Mouse (Mus musculus) activated CD4-positive, CD25-positive, alpha-beta regulatory T cell, adult 4 months (primary cell): Measurements from ENCODE around the gene Amer3. TPM values are rescaled to one million over a fixed set of nuclear protein-coding genes. Genes with fewer than 3 reads are reported as not detected.
"Not testable (repeated sequence)": the region's sequence is repeated elsewhere in the genome, so short reads cannot be mapped to it uniquely, and the experiment has no call there.

Experiments used
- ATAC-seq: one replicate; pipeline ENCODE4 v1.8.0; 2017
- polyA plus RNA-seq, 2 experiments: library from polyadenylated mRNA; unstranded; fragments of 100-300 nt; shearing (Covaris generic); gene quantifications; one replicate each; pipeline ENCODE4 v1.2.1; 2017

Amer3 gene
- not detected for polyA plus RNA-seq

DNA sequence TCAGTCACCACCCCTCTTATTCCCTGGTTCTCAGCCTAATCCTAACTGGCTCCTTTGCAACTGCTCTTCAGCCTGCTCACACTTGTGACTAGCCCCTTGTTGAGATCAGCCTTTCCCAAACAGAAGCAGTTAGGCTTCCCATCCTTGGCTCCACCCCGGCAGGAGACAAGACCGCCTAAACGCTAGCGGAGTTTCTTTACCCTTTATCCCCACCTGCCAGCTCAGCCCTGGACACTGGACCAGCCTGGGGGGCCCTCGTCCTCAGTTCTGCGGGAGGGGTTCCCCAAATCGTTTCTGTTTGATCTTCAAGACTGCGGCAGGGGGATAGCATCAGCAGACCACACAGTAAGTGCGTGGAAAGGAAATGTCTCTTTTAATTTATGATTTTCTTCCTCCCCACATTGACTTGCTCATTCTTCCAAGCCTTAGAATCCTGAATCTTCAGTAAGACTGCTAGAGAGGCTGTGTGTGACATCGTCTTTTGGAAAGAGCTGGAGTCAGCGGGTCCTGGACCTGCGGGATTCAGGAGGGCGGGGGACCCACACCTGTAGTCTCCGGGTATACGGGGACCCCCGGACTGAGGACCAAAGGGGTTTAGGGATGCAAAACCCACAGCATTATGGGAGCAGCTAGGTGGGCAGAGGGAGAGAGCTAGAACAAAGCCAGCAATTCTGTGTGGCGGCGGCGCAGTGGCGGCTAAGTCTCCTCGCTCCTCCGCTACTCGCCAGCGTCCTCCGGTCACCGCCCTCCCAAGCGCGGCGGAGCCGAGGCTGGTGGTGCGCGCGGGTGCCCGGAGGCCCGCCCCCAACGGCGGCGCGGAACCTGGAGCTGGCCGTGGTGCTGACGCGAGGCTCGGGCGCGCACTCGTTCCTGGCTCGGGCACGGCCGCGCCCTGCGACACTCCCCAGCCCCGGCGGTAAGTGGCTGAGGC lies at the start of gene Amer3:
Gene Amer3, plus strand, starts transcription at position 807 of the 931 bp plus-strand sequence.
- ATAC-seq = no peak

- not testable (repeated sequence) for ATAC-seq
Observed at GRCm38 (mm10) chr1:34534574-34534973, 44.9 kb upstream of the Amer3 start.

DNA sequence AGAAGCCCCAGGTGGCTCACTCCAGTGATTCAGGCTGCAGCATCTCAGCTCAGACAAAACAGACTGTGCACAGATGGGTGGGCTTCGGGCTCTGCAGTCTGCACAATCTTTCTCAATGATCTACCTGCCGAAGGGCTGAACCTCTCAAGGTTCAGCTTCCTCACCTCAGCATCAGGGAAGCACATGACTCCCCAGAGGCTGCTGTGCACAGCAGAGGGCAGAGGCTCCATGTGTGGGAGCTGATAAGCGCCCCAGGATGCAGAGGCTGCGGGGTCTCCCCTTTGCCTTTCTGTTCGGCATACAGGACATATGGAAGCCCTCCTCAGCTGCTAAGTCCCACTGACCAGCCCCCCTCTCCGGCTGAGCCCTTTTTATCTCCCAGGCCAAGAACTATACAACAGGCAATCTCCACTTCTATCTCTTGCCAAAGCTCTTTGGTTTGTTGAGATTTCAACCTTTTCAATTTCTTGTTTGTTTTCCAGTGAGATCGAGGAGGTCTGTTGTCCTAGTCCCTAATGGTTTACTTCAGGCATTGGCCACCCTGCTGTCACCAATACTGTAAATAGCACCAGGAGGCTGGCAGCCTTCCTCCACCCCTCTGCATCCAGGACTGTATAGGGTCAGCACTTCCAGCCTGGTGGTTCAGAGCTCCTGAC lies 44.3 kb upstream of the Amer3 start, which contains the start of gene Cfc1:
Gene Cfc1, plus strand, starts transcription at position 606 of the 656 bp plus-strand sequence.
- not testable (repeated sequence) for ATAC-seq

- ATAC-seq = no peak
Observed at GRCm38 (mm10) chr1:34536291-34536766, 43.1 kb upstream of the Amer3 start.

DNA sequence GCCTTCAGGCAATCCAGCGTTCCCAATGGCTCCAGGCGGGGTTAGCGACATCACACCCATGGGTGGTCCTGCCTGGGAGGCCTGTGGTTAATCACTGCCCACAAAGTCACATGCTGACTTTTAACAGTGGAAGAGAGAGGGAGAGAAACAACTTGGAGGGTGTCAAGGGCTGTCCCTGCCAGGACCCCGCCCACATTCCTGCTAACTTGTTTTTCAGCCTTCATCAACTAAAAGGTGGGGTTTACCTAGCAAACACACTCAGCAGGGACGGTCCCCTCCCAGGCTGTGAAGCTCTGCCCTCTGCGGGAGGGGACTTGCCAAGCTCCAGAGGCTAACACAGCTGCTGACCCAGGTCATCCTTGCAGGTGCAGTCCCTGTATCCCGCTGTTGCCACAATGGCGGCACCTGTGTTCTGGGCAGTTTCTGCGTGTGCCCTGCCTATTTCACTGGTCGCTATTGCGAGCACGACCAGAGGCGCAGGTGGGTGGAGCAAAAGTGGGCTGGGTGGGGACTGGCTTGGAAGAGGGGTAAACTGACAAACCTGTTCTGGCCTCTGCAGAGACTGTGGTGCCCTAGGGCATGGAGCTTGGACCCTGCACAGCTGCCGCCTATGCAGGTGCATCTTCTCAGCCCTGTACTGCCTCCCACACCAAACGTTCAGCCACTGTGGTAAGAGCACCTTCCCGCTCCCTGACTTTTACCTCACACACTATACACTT lies 42.5 kb upstream of the Amer3 start:
- ATAC-seq = no peak

DNA sequence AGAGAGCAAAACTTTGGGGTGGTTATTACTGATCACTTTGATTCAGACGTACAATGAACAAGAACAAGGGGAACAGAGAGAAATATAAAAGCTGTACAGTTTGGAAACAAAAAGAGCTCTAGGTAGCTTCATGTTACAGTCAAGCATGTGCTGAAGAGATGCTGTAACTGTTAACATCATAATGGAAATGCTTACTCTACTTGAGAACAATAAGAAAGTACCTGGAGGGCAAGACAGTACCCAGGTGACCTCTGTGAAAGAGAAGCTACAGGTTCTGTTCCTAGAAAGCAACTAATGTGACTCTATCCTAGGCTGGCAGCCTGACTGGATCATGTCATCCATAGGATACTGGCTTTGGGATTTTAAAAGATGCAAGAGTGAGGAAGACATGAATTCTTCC lies 32.4 kb upstream of the Amer3 start:
- ATAC-seq = no peak

GRCm38 (mm10) chr1:34553690-34554089 lies 25.8 kb upstream of the Amer3 start:
- no peak for ATAC-seq

DNA sequence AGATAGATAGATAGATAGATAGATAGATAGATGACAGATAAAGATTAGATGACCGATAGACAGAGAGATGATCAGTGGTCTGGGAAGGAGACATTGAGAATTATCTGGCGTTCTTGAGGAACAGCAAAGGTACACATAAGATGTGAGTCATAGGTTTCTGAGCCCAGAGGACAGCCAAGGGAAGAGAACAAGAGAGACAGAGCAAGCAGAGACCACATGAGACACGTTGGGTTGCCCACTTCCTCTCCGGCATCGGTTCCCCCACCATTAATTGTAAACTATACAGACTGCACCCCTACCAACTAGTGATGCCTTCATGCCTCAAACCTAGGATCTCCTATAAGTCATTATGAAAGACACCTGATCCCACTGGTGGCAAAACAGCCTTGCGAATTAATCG lies 25.2 kb upstream of the Amer3 start:
- no peak for ATAC-seq

GRCm38 (mm10) chr1:34560843-34561242 lies 18.6 kb upstream of the Amer3 start, which contains the start of gene Prss40:
TSS of gene Prss40 (minus strand) at chr1:34560943.
- ATAC-seq = no peak

DNA sequence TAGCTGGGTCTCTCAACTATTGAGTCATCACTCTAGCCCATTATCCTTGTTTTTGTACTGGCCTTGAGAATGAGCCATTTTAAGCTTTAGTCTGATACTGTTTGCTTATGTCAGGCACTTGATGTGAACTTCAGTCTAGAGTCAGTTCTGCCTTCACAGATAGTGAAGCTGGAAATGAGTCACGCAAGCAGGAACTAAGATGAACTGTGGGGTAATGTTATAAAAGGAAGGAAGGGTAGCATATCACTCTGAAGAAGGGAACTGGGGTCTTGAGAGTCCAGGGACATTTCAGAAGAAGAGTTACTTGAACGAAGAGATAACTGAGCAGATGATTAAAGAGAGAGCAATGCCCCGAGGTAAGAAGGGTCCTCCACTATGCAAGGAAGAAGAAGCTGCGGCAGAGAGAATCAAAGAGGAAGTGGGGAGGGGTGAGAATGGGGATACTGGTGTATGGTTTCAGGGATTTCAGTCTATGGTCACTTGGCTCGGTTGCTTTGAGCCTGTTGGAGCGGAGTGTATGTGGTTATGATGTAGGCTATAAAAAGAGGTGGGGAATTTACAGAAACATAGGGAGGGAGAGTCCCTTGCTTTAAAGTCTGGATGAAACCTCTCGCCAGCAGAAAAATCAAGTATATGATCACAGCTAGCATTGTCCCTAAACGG lies 14.9 kb upstream of the Amer3 start:
- ATAC-seq = no peak

- ATAC-seq = no peak
Observed at GRCm38 (mm10) chr1:34568120-34568519, 11.3 kb upstream of the Amer3 start.

- no peak for ATAC-seq
Observed at GRCm38 (mm10) chr1:34569876-34570275, 9.6 kb upstream of the Amer3 start.

- no peak for ATAC-seq
Observed at GRCm38 (mm10) chr1:34571431-34571830, 8.0 kb upstream of the Amer3 start.

DNA sequence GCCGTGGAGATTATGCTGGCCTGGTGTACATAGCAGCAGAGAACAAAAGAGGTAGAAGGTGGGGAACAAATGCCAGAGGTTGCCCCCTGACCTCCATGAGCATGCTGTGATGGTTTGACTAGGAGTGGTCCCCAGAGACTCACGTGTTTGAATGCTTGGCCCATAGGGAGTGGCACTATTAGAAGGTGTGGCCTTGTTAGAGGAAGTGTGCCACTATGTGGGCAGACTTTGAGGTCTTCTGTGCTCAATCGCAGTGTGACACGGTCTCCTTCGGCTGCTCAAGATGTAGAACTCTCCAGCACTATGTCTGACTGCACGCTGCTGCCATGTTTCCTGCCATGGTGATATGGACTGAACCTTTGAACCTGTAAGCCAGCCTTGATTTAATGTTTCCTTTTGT lies 6.2 kb upstream of the Amer3 start:
- ATAC-seq = no peak

- ATAC-seq = no peak
Observed at GRCm38 (mm10) chr1:34579782-34580356, 412 bp downstream of the Amer3 start.

DNA sequence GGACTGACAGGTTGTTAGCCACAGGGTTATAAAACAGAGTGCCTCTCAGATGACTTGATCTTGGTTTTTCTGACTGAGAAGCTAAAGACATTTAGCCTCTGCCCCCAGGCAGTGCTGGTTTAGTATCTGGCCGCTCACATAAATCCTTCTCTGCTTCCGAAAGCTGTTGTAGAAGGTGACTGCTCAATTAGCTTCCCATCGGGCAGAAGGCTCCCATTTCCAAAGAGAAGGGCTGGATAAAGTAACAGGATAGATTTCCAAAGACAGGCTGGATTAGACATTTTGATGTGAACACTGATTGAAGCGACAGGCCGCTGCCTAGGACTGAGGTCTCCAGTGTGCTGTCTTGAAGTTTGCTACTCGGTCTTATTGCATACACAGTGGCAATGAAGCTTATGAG lies 2.8 kb downstream of the Amer3 start:
- ATAC-seq = no peak

GRCm38 (mm10) chr1:34583821-34584263 lies 4.4 kb downstream of the Amer3 start:
- no peak for ATAC-seq

GRCm38 (mm10) chr1:34584736-34585135 lies 5.3 kb downstream of the Amer3 start:
- no peak for ATAC-seq

GRCm38 (mm10) chr1:34587298-34588096 lies 8.0 kb downstream of the Amer3 start:
- no peak for ATAC-seq

DNA sequence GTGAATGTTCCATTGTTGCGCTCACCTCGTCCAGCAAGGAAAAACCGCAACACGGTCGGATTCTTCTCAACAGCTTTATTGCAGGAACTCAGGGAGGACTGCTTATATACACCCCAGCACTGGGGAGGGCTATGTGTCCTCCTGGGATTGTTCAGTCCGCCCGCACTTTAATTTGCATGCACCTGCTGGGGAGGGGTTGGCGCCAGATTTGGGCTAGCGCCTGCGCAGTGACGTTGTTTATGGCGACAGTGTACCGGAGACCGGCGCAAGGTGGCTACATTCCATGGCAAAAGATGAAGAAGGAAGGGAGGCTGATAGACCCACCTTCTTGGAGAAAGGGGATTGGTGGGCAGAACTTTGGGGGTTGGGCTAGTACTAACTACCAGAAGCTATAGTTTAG lies 20.5 kb downstream of the Amer3 start:
- ATAC-seq = no peak
